Mouse (Mus musculus) midbrain, embryonic 10.5 days (tissue): ENCODE data around the gene Cfap20. TPM values are rescaled to one million over a fixed set of nuclear protein-coding genes. Genes with fewer than 3 reads are reported as not detected.
A peak's percentile ranks its signal among the peaks of the same experiment; 100 is the strongest.

Experiments used
- DNase-seq: peaks from one replicate; pipeline ENCODE4 v3.0.0-alpha.2; 2017; ENCODE audit warnings: low spot score
- H3K27ac ChIP-seq: fragments of 300-500 bp; sonication (generic); replicated peaks from 2 replicates; pipeline ENCODE4 v1.5.1; 2016; ENCODE audit warnings: mild to moderate bottlenecking
- H3K27me3 ChIP-seq: fragments of 300-500 bp; sonication (generic); 2 replicates; pipeline ENCODE4 v1.6.1; 2016; ENCODE audit warnings: low read depth, mild to moderate bottlenecking; ENCODE audit not compliant: poor library complexity, severe bottlenecking
- H3K36me3 ChIP-seq: fragments of 300-500 bp; sonication (generic); 2 replicates; pipeline ENCODE4 v1.6.1; 2016; ENCODE audit warnings: mild to moderate bottlenecking, moderate library complexity
- H3K4me1 ChIP-seq: fragments of 300-500 bp; sonication (generic); 2 replicates; pipeline ENCODE4 v1.6.1; 2016
- H3K4me3 ChIP-seq: fragments of 300-500 bp; sonication (generic); 2 replicates; pipeline ENCODE4 v1.5.1; 2016; ENCODE audit warnings: mild to moderate bottlenecking, moderate library complexity
- H3K9me3 ChIP-seq: fragments of 300-500 bp; sonication (generic); replicated peaks from 2 replicates; pipeline ENCODE4 v1.6.1; 2016; ENCODE audit warnings: mild to moderate bottlenecking
- WGBS: fragments of 180-500 bp; shearing (Covaris S2); methylation state at CpG from one replicate; pipeline ENCODE4 v1.1.7; 2016; 5-methylcytosine and 5-hydroxymethylcytosine counted together
- polyA plus RNA-seq: library from polyadenylated mRNA; unstranded; fragments of >200 nt; fragmentation: Nextera tagmentation; extraction: Ambion mirVana; gene quantifications from 2 replicates; pipeline ENCODE4 v1.2.1, GENCODE M21; 2016

The Cfap20 gene
- polyA plus RNA-seq, 1 experiment from 2014 or later = 150 TPM

DNA sequence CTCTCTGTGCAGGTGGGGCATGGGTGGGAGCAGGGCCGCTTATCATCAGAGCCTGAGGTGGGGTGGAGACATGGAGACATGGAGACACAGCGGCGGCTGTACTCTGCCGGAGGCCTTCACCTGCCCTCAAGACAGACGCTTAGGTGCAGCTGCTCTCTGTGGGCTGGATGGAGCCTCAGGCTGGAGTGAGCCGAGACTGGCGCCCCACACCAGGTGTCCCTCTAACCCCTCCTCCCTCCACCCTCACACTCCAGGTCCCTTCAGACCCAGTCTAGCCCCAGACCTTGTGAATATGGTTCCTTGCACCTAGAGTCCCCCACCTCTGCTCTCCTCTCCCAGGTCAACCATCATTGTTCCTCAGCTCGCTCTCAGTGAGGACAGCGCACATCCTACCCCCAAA is 35.5 kb downstream of the Cfap20 start:
- H3K4me1 ChIP-seq = peaks cover 33% of the 10 kb centered on the region

GRCm38 (mm10) chr8:95397201-95397600 is 37.5 kb downstream of the Cfap20 start:
- H3K9me3 ChIP-seq = no peaks in the 10 kb centered on the region
- no peak for DNase-seq
- H3K27me3 ChIP-seq = no peaks in the 10 kb centered on the region
- 69% methylated on average over 5 of the region's 5 CpGs for WGBS
- no peak overlapping the region for H3K4me3 ChIP-seq
- peak overlapping the region; percentile 59 for H3K27ac ChIP-seq
- peaks cover 33% of the 10 kb centered on the region for H3K4me1 ChIP-seq
- no peaks in the 10 kb centered on the region for H3K36me3 ChIP-seq

More for the DNA sequence above, 35.5 kb downstream of the Cfap20 start:
- Histone ChIP-seq H3K9me3 (no peaks in the 10 kb centered on the region), H3K27me3 (no peaks in the 10 kb centered on the region), H3K36me3 (no peaks in the 10 kb centered on the region), H3K27ac (peak overlapping the region; percentile 46; the same call in 1 of the 2 replicates), H3K4me3 (no peak overlapping the region)
- WGBS = 87% methylated on average over 9 of the region's 9 CpGs
- no peak for DNase-seq

GRCm38 (mm10) chr8:95396752-95397151 is 37.9 kb downstream of the Cfap20 start:
- H3K27me3 ChIP-seq = no peaks in the 10 kb centered on the region
- H3K27ac ChIP-seq = peak overlapping the region; percentile 59
- H3K36me3 ChIP-seq = no peaks in the 10 kb centered on the region
- no peak overlapping the region for H3K4me3 ChIP-seq
- no peaks in the 10 kb centered on the region for H3K9me3 ChIP-seq
- 82% methylated on average over 11 of the region's 11 CpGs for WGBS
- peaks cover 33% of the 10 kb centered on the region for H3K4me1 ChIP-seq
- DNase-seq = no peak

DNA sequence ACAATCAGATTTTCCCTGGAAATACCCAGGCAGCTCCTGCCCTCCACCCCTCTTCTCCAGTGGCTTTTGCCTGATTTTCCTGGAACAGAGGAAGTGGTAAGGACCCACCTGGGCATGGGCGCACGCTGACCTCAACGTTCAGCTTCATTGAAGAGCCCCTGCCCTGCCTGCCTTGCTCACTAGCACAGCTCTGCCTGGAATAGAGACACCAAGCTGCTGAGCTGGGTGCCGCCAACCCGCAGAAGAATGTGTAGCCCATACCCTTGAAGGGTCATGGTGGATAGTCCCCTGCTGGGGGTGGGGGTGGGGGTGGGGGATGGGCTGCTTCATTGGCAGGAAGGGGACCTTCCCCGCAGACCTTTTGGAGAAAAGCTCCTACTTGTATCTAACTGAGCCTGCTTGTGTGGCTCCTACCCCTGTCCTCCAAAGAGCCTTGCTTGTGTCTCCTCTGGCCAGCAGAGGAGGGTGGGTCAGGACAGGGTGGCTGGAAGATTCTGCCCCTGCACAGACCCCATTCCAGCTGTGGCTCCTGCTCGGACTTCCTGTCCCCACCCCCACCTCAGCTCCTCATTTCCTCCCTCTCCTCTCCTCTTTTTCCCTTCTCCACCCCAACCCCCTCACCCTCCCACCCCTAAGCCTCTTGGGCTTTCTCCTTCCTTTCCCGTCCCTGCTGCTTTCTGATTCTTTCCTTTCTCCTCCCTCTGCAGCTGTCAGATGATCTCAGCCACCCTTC is 39.3 kb downstream of the Cfap20 start:
- WGBS = 52% methylated on average over 8 of the region's 8 CpGs
- Histone ChIP-seq H3K27me3 (no peaks in the 10 kb centered on the region), H3K4me3 (no peak overlapping the region), H3K36me3 (no peaks in the 10 kb centered on the region), H3K27ac (peak overlapping the region; percentile 59; the same call in 1 of the 2 replicates), H3K4me1 (peaks cover 33% of the 10 kb centered on the region), H3K9me3 (no peaks in the 10 kb centered on the region)
- DNase-seq = no peak

- Histone ChIP-seq H3K4me3 (no peak overlapping the region), H3K27ac (peak overlapping the region; percentile 57), H3K36me3 (no peaks in the 10 kb centered on the region), H3K4me1 (peaks cover 24% of the 10 kb centered on the region), H3K9me3 (no peaks in the 10 kb centered on the region), H3K27me3 (no peaks in the 10 kb centered on the region)
- no peak for DNase-seq
- 81% methylated on average over 5 of the region's 5 CpGs for WGBS
Observed at GRCm38 (mm10) chr8:95392604-95393003, 42.1 kb downstream of the Cfap20 start.

DNA sequence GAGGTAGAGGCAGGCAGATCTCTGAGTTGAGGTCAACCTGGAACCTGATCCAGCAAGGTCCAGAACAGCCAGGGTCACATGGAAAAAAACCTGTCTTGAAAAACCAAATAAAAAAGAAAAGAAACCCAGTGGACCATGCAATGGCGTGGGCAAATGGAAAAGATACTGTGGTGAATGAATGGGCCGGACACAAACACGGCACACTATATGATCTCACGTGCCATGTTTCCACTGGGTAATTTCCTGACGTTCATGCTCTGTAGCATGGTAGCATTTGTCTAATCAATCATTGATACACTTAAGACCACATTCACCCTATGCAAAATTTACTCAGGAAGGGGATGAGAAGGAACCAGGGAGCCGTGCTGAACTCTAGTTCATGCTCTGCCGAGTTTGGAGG is 43.6 kb downstream of the Cfap20 start:
- no peaks in the 10 kb centered on the region for H3K27me3 ChIP-seq
- peaks cover 11% of the 10 kb centered on the region for H3K4me1 ChIP-seq
- no peaks in the 10 kb centered on the region for H3K36me3 ChIP-seq
- H3K4me3 ChIP-seq = no peak overlapping the region
- H3K27ac ChIP-seq = no peak overlapping the region
- WGBS = 89% methylated on average over 7 of the region's 7 CpGs
- no peak for DNase-seq
- no peaks in the 10 kb centered on the region for H3K9me3 ChIP-seq

DNA sequence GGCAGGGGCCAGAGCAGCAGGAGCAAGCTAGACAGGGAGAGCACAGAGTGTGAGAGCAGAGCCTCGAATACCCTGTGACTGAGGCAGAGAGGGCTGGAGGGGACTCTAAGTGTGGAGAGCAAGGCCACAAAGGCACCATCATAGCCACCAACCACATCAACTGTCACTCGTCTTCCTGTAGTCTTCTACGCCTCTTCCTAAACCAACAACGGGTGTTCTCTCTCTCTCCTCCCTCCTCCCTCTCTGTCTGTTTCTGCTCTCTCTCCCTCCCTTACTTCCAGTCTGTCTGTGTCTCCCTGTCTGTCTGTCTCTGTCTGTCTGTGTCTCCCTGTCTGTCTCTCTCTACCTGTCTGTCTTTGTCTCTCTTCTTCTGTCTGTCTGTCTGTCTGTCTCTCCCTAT is 44.4 kb downstream of the Cfap20 start:
- no peak for DNase-seq
- 0 out of 2 replicates have a peak overlapping the region, but pooled peaks have one; percentile 2 for H3K27ac ChIP-seq

DNA sequence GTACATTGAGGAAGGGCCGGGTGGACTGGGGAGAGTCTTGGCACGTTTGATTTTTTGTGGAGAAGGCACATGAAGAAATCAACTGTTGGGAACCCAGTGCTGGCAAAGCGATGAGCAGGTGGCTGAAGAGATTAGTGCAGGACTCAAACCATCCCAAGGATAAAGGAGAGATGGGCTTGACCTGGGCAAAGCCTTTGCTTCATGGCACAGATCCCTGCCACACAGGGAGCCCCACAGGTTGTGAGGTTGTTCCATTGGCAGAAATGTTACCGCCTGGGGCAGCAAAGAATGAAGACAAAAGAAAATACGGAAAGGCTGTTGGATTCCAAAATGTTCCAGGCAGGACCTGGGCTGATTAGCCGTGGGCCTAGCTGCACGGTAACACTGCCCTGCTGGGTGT is 46.7 kb downstream of the Cfap20 start:
- DNase-seq = no peak
- no peak overlapping the region for H3K27ac ChIP-seq
- H3K36me3 ChIP-seq = no peaks in the 10 kb centered on the region
- WGBS = 86% methylated on average over 7 of the region's 7 CpGs
- no peak overlapping the region for H3K4me3 ChIP-seq
- H3K9me3 ChIP-seq = no peaks in the 10 kb centered on the region
- H3K27me3 ChIP-seq = no peaks in the 10 kb centered on the region
- no peaks in the 10 kb centered on the region for H3K4me1 ChIP-seq

More for the DNA sequence above, 44.4 kb downstream of the Cfap20 start:
- Histone ChIP-seq H3K4me3 (no peak overlapping the region), H3K36me3 (no peaks in the 10 kb centered on the region), H3K27me3 (no peaks in the 10 kb centered on the region), H3K9me3 (no peaks in the 10 kb centered on the region), H3K4me1 (peaks cover 6% of the 10 kb centered on the region)
- 82% methylated on average over 4 of the region's 4 CpGs for WGBS

- WGBS = 93% methylated on average over 10 of the region's 10 CpGs
- no peaks in the 10 kb centered on the region for H3K4me1 ChIP-seq
- no peak for DNase-seq
Observed at GRCm38 (mm10) chr8:95387221-95387620, 47.4 kb downstream of the Cfap20 start.

DNA sequence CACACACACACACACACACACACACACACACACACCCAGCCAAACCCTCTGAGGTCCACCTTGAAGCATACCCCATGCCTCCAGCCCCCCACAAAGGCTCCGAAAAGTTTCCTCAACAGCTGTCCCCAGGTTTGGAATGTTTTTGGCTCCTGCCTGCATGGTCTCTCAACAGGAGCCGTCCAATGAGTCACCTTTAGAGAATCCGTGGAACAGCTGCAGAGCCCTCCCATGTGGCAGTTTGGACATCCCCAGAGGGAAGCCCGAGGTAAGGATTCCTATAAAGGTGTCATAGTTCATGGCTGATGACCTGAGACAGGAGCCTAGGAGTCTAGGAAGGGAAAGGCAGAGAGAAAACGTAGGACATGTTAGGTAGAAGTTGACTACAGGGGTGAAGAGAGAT is 48.6 kb downstream of the Cfap20 start:
- Histone ChIP-seq H3K9me3 (no peaks in the 10 kb centered on the region), H3K4me1 (no peaks in the 10 kb centered on the region), H3K27ac (no peak overlapping the region), H3K36me3 (no peaks in the 10 kb centered on the region), H3K27me3 (no peaks in the 10 kb centered on the region), H3K4me3 (no peak overlapping the region)
- DNase-seq = no peak
- 74% methylated on average over 5 of the region's 5 CpGs for WGBS

More at GRCm38 (mm10) chr8:95387221-95387620, 47.4 kb downstream of the Cfap20 start:
- Histone ChIP-seq H3K36me3 (no peaks in the 10 kb centered on the region), H3K27me3 (no peaks in the 10 kb centered on the region), H3K27ac (no peak overlapping the region), H3K9me3 (no peaks in the 10 kb centered on the region), H3K4me3 (no peak overlapping the region)

- Histone ChIP-seq H3K36me3 (no peaks in the 10 kb centered on the region), H3K27ac (no peak overlapping the region), H3K4me1 (no peaks in the 10 kb centered on the region), H3K9me3 (no peaks in the 10 kb centered on the region), H3K4me3 (no peak overlapping the region), H3K27me3 (no peaks in the 10 kb centered on the region)
- WGBS = 94% methylated on average over 3 of the region's 3 CpGs
- no peak for DNase-seq
Observed at GRCm38 (mm10) chr8:95384501-95384900, 50.2 kb downstream of the Cfap20 start.

- Histone ChIP-seq H3K36me3 (no peaks in the 10 kb centered on the region), H3K27ac (no peak overlapping the region), H3K27me3 (no peaks in the 10 kb centered on the region), H3K9me3 (no peaks in the 10 kb centered on the region), H3K4me3 (no peak overlapping the region), H3K4me1 (peaks cover 4% of the 10 kb centered on the region; the same call in 1 of the 2 replicates)
- no peak for DNase-seq
- 84% methylated on average over 3 of the region's 3 CpGs for WGBS
Observed at GRCm38 (mm10) chr8:95381595-95381994, 53.1 kb downstream of the Cfap20 start.

GRCm38 (mm10) chr8:95380953-95381352 is 53.7 kb downstream of the Cfap20 start:
- H3K4me3 ChIP-seq = no peak overlapping the region
- H3K4me1 ChIP-seq = peaks cover 4% of the 10 kb centered on the region; the same call in 1 of the 2 replicates
- no peaks in the 10 kb centered on the region for H3K36me3 ChIP-seq
- DNase-seq = no peak
- no peaks in the 10 kb centered on the region for H3K27me3 ChIP-seq
- no peaks in the 10 kb centered on the region for H3K9me3 ChIP-seq
- H3K27ac ChIP-seq = no peak overlapping the region
